Mouse (Mus musculus): ENCODE data around the gene Fignl2.

DNA sequence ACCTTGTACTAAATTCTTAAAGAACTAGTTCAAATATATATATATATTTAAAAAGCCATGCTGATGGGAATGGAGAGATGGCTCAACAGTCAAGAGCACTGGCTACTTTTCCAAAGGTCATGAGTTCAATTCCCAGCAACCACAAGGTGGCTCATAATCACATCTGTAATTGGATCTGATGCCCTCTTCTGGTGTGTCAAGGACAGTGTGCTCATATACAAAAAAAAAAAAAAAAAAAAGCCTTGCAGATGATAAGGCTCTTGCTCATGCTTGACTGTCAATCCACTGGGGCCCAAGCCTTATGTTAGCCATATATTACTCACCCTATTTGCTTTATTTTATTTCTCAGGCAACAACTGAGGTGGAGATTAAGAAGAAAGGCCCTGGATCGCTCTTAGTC lies 76.7 kb downstream of the Fignl2 start:
- TF ChIP-seq POLR2A (IDR thresholded peaks at IDR 0.05; ENCODE audit: extremely low read depth, insufficient read depth, low read length) (no peak), CTCF (IDR thresholded peaks at IDR 0.05; ENCODE audit: low read depth, low read length) (no peak)

Measured in liver, adult 2 months (tissue).